Mouse (Mus musculus) hindbrain, embryonic 16.5 days (tissue): ENCODE results near the gene Agap3. TPM values are rescaled to one million over a fixed set of nuclear protein-coding genes. Genes with fewer than 3 reads are reported as not detected.

Experiments used
- ATAC-seq: fragments of 200-750 bp; cut with Nextera tagmentation; 2 replicates; pipeline ENCODE4 v1.8.0; 2017; ENCODE audit warnings: moderate TSS enrichment, moderate library complexity
- H3K27ac ChIP-seq: fragments of 300-500 bp; sonication (generic); 2 replicates; pipeline ENCODE4 v1.5.1; 2014; ENCODE audit warnings: low read depth, mild to moderate bottlenecking, control low read depth, low read length, moderate library complexity
- H3K27me3 ChIP-seq: fragments of 300-500 bp; sonication (generic); replicated peaks from 2 replicates; pipeline ENCODE4 v1.6.1; 2014; ENCODE audit warnings: low read length; ENCODE audit not compliant: control insufficient read depth, insufficient read depth
- H3K36me3 ChIP-seq: fragments of 300-500 bp; sonication (generic); 2 replicates; pipeline ENCODE4 v1.6.1; 2014; ENCODE audit warnings: mild to moderate bottlenecking, low read length, moderate library complexity, mixed read lengths; ENCODE audit not compliant: control insufficient read depth, insufficient read depth
- H3K4me1 ChIP-seq: fragments of 300-500 bp; sonication (generic); 2 replicates; pipeline ENCODE4 v1.6.1; 2014; ENCODE audit warnings: low read depth, low read length; ENCODE audit not compliant: control insufficient read depth, insufficient read depth
- H3K4me2 ChIP-seq: fragments of 300-500 bp; sonication (generic); 2 replicates; pipeline ENCODE4 v1.6.1; 2014; ENCODE audit warnings: mild to moderate bottlenecking, low read length, control low read depth, moderate library complexity
- H3K4me3 ChIP-seq: fragments of 300-500 bp; sonication (generic); 2 replicates; pipeline ENCODE4 v1.5.1; 2014; ENCODE audit warnings: mild to moderate bottlenecking, low read length, control low read depth, moderate library complexity
- H3K9ac ChIP-seq: fragments of 300-500 bp; sonication (generic); 2 replicates; pipeline ENCODE4 v1.6.1; 2014; ENCODE audit warnings: low read depth, mild to moderate bottlenecking, control low read depth, low read length, moderate library complexity
- H3K9me3 ChIP-seq: fragments of 300-500 bp; sonication (generic); 2 replicates; pipeline ENCODE4 v1.6.1; 2014; ENCODE audit warnings: mild to moderate bottlenecking, low read length, moderate library complexity; ENCODE audit not compliant: control insufficient read depth
- WGBS: fragments of 180-500 bp; shearing (Covaris S2); extraction: QIAGEN DNeasy Blood & Tissue Kit; methylation state at CpG from one replicate; pipeline ENCODE4 v1.1.7; 2014; 5-methylcytosine and 5-hydroxymethylcytosine counted together
- polyA plus RNA-seq: library from polyadenylated mRNA; unstranded; fragments of >200 nt; fragmentation: Nextera tagmentation; extraction: Ambion mirVana; gene quantifications from 2 replicates; pipeline ENCODE4 v1.2.1, GENCODE M21; 2015

The Agap3 gene
- polyA plus RNA-seq, 1 experiment from 2014 or later: 47.7 TPM

GRCm38 (mm10) chr5:24426556-24427284 lies 25.3 kb upstream of the Agap3 start:
- Histone ChIP-seq H3K4me1 (peaks cover 37% of the 10 kb centered on the region), H3K4me2 (peak overlapping the region; percentile 69), H3K36me3 (0 out of 2 replicates have a peak, but pooled peaks cover 5% of the 10 kb centered on the region), H3K27ac (no peak overlapping the region), H3K4me3 (0 out of 2 replicates have a peak overlapping the region, but pooled peaks have one; percentile 68), H3K27me3 (peaks cover 3% of the 10 kb centered on the region; the same call in 1 of the 2 replicates), H3K9me3 (no peaks in the 10 kb centered on the region), H3K9ac (peak overlapping the region; percentile 56; the same call in 1 of the 2 replicates)
- 13% methylated on average over 9 of the region's 9 CpGs for WGBS
- no peak for ATAC-seq

DNA sequence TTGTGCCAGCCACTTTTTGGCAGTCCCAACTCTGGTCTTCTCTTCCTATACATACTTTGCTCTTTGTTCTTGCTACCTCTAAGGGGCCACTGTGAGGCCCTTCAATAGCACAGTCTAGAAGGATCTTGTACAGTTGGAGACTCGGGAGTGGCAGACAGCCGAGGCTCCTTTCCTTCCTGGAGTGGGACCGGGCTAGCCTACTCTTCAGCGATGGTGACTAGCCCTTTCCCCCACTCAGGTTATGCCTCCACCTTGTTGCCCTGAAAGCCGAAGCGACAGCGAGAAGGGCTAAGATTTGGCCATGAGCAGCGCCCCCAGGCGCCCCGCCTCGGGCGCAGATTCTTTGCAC lies 24.7 kb upstream of the Agap3 start:
- Histone ChIP-seq H3K9ac (no peak overlapping the region), H3K9me3 (no peaks in the 10 kb centered on the region), H3K27ac (no peak overlapping the region), H3K36me3 (0 out of 2 replicates have a peak, but pooled peaks cover 5% of the 10 kb centered on the region), H3K4me3 (no peak overlapping the region), H3K4me1 (peaks cover 33% of the 10 kb centered on the region), H3K27me3 (peaks cover 3% of the 10 kb centered on the region; the same call in 1 of the 2 replicates), H3K4me2 (no peak overlapping the region)
- no peak for ATAC-seq
- WGBS: 24% methylated on average over 12 of the region's 12 CpGs

- Histone ChIP-seq H3K27ac (no peak overlapping the region), H3K4me1 (peaks cover 26% of the 10 kb centered on the region), H3K27me3 (peaks cover 3% of the 10 kb centered on the region; the same call in 1 of the 2 replicates), H3K36me3 (0 out of 2 replicates have a peak, but pooled peaks cover 5% of the 10 kb centered on the region), H3K9ac (0 out of 2 replicates have a peak overlapping the region, but pooled peaks have one; percentile 18), H3K4me3 (no peak overlapping the region), H3K4me2 (peak overlapping the region; percentile 27; the same call in 1 of the 2 replicates), H3K9me3 (no peaks in the 10 kb centered on the region)
- no peak for ATAC-seq
- 8% methylated on average over 15 of the region's 15 CpGs for WGBS
Observed at GRCm38 (mm10) chr5:24427981-24428402, 24.0 kb upstream of the Agap3 start.

DNA sequence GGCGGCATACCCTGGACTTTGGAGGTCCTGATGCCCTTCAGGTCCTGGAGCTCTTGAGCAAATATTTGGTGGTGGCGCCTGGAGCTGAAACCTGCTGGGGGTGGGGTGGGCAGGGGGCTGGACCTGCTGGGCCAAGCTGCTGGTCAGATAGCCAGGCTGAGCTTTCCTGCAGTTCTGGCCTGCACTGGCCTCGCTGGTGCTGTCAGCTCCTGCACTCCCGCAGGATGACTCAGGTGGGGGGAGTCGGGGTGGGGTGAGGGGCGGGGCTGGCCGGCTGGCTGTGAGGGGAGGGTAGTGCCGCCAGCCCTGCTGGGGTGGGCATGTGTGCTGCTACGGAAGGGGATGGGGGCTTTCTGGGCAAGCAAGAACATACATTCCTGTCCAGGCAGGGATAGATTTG lies 23.4 kb upstream of the Agap3 start:
- H3K27me3 ChIP-seq: peaks cover 3% of the 10 kb centered on the region; the same call in 1 of the 2 replicates
- no peaks in the 10 kb centered on the region for H3K9me3 ChIP-seq
- H3K4me1 ChIP-seq: peaks cover 26% of the 10 kb centered on the region
- H3K4me2 ChIP-seq: no peak overlapping the region; the same call in 1 of the 2 replicates
- H3K4me3 ChIP-seq: no peak overlapping the region
- no peak overlapping the region; the same call in 1 of the 2 replicates for H3K9ac ChIP-seq
- H3K27ac ChIP-seq: no peak overlapping the region
- no peak for ATAC-seq
- 0 out of 2 replicates have a peak, but pooled peaks cover 5% of the 10 kb centered on the region for H3K36me3 ChIP-seq
- 12% methylated on average over 9 of the region's 9 CpGs for WGBS

DNA sequence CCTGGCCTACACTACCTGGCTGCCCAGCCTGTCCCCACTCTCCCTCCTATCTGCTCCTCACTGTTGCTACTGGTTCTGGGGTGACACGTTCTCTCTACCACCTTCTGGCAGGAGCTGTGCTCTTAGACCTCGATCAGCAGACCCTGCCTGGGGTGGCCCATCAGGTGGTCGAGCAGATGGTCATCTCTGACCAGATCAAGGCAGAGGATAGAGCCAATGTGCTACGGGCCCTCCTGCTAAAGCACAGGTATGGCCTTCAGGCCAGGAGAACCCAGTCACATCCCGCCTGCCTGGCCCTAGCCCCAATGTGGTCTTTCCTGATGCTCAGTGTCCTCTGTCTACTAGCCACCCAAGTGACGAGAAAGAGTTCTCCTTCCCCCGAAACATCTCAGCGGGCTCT lies 18.0 kb upstream of the Agap3 start:
- H3K27me3 ChIP-seq: no peaks in the 10 kb centered on the region
- no peak for ATAC-seq
- no peak overlapping the region for H3K9ac ChIP-seq
- no peak overlapping the region for H3K27ac ChIP-seq
- H3K9me3 ChIP-seq: no peaks in the 10 kb centered on the region
- 90% methylated on average over 8 of the region's 8 CpGs for WGBS
- H3K4me3 ChIP-seq: no peak overlapping the region
- H3K4me1 ChIP-seq: no peaks in the 10 kb centered on the region
- H3K36me3 ChIP-seq: peaks cover 7% of the 10 kb centered on the region
- H3K4me2 ChIP-seq: no peak overlapping the region

DNA sequence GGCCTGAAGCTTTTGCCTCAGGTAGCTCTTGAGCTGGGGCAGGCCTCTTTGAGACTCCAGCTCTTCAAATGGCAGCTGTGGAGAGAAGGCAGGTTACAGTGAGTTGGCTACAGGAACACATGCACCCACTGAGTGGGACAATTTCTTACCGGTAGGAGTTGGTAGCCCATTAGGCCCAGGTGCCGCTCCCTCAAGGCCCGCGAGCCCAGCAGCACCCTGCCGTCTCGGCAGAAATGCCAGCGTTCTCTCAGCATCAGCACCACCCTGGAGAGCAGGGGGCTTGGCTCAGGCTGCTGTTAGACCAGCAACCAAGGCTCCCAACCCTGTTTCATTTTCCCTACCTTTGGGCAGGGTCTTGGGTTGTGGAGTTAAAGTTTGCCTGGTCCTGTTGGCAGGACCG lies 10.8 kb upstream of the Agap3 start:
- no peak overlapping the region for H3K9ac ChIP-seq
- ATAC-seq: no peak
- H3K4me3 ChIP-seq: no peak overlapping the region
- H3K27me3 ChIP-seq: no peaks in the 10 kb centered on the region
- WGBS: 97% methylated on average over 8 of the region's 8 CpGs
- H3K36me3 ChIP-seq: peaks cover 10% of the 10 kb centered on the region
- no peak overlapping the region for H3K27ac ChIP-seq
- peaks cover 14% of the 10 kb centered on the region for H3K4me1 ChIP-seq
- no peak overlapping the region for H3K4me2 ChIP-seq
- no peaks in the 10 kb centered on the region for H3K9me3 ChIP-seq

- Histone ChIP-seq H3K4me3 (no peak overlapping the region), H3K4me2 (no peak overlapping the region)
- no peak for ATAC-seq
Observed at GRCm38 (mm10) chr5:24442029-24442428, 9.9 kb upstream of the Agap3 start.

DNA sequence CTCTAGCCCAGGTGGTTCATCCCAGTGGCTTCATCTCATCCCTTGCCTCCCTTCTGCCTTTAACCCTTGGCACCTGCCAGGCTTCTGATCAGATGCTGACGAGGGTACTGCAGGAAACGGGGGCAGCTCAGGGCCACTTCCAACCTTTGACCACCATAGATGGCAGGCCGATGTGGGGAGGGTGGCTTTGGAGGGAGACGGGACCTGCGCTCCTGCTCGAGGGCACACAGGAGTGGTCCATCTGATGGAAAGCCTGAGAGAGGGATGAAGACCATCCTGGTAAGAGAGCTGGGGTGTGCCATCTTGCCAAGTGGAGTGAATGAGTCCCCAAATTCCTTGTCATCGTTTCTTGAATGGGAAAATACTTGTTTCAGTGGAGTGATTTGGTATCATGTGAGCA lies 8.8 kb upstream of the Agap3 start:
- Histone ChIP-seq H3K9ac (no peak overlapping the region), H3K4me2 (no peak overlapping the region), H3K4me1 (peaks cover 26% of the 10 kb centered on the region), H3K4me3 (no peak overlapping the region), H3K9me3 (no peaks in the 10 kb centered on the region), H3K27ac (no peak overlapping the region), H3K27me3 (no peaks in the 10 kb centered on the region), H3K36me3 (peaks cover 10% of the 10 kb centered on the region)
- ATAC-seq: no peak
- 94% methylated on average over 7 of the region's 7 CpGs for WGBS

More at GRCm38 (mm10) chr5:24442029-24442428, 9.9 kb upstream of the Agap3 start:
- Histone ChIP-seq H3K9me3 (no peaks in the 10 kb centered on the region), H3K9ac (no peak overlapping the region), H3K36me3 (peaks cover 10% of the 10 kb centered on the region), H3K27ac (no peak overlapping the region), H3K27me3 (no peaks in the 10 kb centered on the region), H3K4me1 (peaks cover 20% of the 10 kb centered on the region)
- WGBS: 90% methylated on average over 9 of the region's 9 CpGs

DNA sequence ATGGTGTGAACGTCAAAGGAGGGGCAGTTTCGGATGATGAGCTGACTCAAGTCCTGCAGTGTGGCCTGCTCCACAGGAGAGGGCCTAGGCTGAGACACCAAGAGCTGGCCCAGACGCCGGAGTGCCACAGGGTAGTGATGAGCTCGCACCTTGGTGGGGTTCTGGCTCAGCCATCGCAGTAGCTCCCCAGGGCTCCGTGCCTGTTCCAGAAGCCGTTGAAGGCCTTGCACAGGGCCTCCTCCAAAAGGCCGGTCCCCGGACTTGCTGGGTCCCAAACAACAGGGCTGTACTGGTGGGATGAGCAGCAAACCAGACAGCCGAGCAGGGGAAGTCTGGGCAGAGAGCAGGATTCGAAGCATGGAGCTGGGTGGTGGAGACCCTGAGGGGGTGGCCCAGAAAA lies 8.1 kb upstream of the Agap3 start:
- no peak for ATAC-seq
- Histone ChIP-seq H3K4me1 (peaks cover 27% of the 10 kb centered on the region), H3K27me3 (no peaks in the 10 kb centered on the region), H3K4me2 (peak overlapping the region; percentile 90), H3K27ac (no peak overlapping the region), H3K9ac (peak overlapping the region; percentile 95), H3K36me3 (peaks cover 10% of the 10 kb centered on the region; the same call in 1 of the 2 replicates), H3K4me3 (peak overlapping the region; percentile 68), H3K9me3 (no peaks in the 10 kb centered on the region)
- 88% methylated on average over 12 of the region's 12 CpGs for WGBS
